Mouse (Mus musculus) left cerebral cortex, postnatal 10 days (tissue): ENCODE data around the gene Dapk1. TPM values are rescaled to one million over a fixed set of nuclear protein-coding genes. Genes with fewer than 3 reads are reported as not detected.

Experiments
- DNase-seq, 2 experiments: peaks; one replicate each; pipeline ENCODE4 v3.0.0; 2021 to 2022; ENCODE audit warnings: low spot score in 2 of 2, mixed read lengths in 1 of 2; ENCODE audit errors: extremely low spot score in 1 of 2
- intact Hi-C: fragments of 180-260 bp; cut with DNase I; formaldehyde crosslinking; loops from one replicate; pipeline ENCODE4 v1.15.1; 2025
- total RNA-seq, 2 experiments: library from RNA; stranded (reverse); gene quantifications; 2 replicates each; pipeline ENCODE4 v1.2.3; 2021

Dapk1 gene
- total RNA-seq, 2 experiments from 2014 or later: 81.3 to 85.1 TPM

GRCm38 (mm10) chr13:60684050-60684760 lies 82.5 kb downstream of the Dapk1 start:
- peak in 1 of 2 experiments; percentile 79 for DNase-seq
- intact Hi-C loops: no loop called here

- intact Hi-C loops: no loop called here
- DNase-seq: no peak
These were observed 83.1 kb downstream of the Dapk1 start for GRCm38 (mm10) chr13:60684806-60685205.

- intact Hi-C loops: no loop called here
- peak in 1 of 2 experiments; percentile 71 for DNase-seq
These were observed 83.5 kb downstream of the Dapk1 start for GRCm38 (mm10) chr13:60685216-60685615.

GRCm38 (mm10) chr13:60686024-60686663 lies 84.4 kb downstream of the Dapk1 start:
- intact Hi-C loops: no loop called here
- no peak for DNase-seq

GRCm38 (mm10) chr13:60686967-60687366 lies 85.2 kb downstream of the Dapk1 start:
- intact Hi-C loops: no loop called here
- peak; percentile 53 to 76 for DNase-seq

GRCm38 (mm10) chr13:60687462-60687861 lies 85.7 kb downstream of the Dapk1 start:
- intact Hi-C loops: no loop called here
- DNase-seq: no peak

- no peak for DNase-seq
- intact Hi-C loops: no loop called here
These were observed 86.1 kb downstream of the Dapk1 start for GRCm38 (mm10) chr13:60687891-60688290.

- DNase-seq: no peak
- intact Hi-C loops: no loop called here
These were observed 89.2 kb downstream of the Dapk1 start for GRCm38 (mm10) chr13:60690921-60691320.

GRCm38 (mm10) chr13:60691940-60692339 lies 90.2 kb downstream of the Dapk1 start:
- DNase-seq: no peak
- intact Hi-C loops: no loop called here

GRCm38 (mm10) chr13:60695186-60695980 lies 93.6 kb downstream of the Dapk1 start:
- DNase-seq: no peak
- intact Hi-C loops: no loop called here

- intact Hi-C loops: no loop called here
- DNase-seq: no peak
These were observed 94.6 kb downstream of the Dapk1 start for GRCm38 (mm10) chr13:60696323-60696722.

GRCm38 (mm10) chr13:60696741-60697140 lies 95.0 kb downstream of the Dapk1 start:
- no peak for DNase-seq
- intact Hi-C loops: no loop called here

GRCm38 (mm10) chr13:60698021-60698420 lies 96.3 kb downstream of the Dapk1 start:
- intact Hi-C loops: no loop called here
- DNase-seq: no peak

- no peak for DNase-seq
- intact Hi-C loops: no loop called here
These were observed 100.0 kb downstream of the Dapk1 start for GRCm38 (mm10) chr13:60701671-60702171.

GRCm38 (mm10) chr13:60707541-60708468 lies 106.1 kb downstream of the Dapk1 start:
- peak in 1 of 2 experiments; percentile 42 for DNase-seq
- intact Hi-C loops: no loop called here

- no peak for DNase-seq
- intact Hi-C loops: no loop called here
These were observed 107.4 kb downstream of the Dapk1 start for GRCm38 (mm10) chr13:60709136-60709535.

- intact Hi-C loops: no loop called here
- DNase-seq: no peak
These were observed 109.2 kb downstream of the Dapk1 start for GRCm38 (mm10) chr13:60710963-60711362.

GRCm38 (mm10) chr13:60713537-60713936 lies 111.8 kb downstream of the Dapk1 start:
- no peak for DNase-seq
- intact Hi-C loops: no loop called here
